Mouse (Mus musculus): ENCODE measurements around the gene Atf6. TPM values are rescaled to one million over a fixed set of nuclear protein-coding genes. Genes with fewer than 3 reads are reported as not detected.

Gene Atf6
- total RNA-seq, 2 experiments from 2014 or later: 17.6 to 17.8 TPM

DNA sequence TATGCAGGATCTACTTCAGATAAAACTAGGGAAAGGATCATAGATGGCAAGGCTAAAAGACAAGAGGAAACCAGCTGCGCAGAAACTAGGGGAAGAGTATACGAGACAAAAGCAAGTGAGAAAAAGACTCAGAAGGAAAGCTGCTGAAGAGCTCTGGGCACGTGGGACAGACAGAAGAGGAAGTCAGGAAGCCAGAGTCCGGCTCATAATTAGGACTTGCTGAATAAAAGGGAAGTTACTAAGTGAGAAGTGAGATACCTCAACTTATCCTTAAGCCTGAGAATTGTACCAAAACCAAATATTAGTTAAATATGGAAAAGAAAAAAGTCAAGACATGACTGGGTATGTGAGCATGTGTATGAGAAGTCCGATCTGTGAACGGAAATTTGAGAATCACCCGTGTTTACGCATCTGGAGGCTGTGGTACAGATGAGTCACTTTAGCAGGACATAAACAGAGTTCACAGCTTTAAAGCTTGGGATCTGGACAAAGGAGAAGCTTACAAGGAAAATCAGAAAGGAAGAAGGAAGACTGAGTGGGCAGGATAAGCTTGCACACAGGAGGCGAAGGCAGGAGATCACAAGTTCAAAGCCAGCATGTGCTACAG lies 71.7 kb downstream of the Atf6 start:
- DNase-seq: no peak
- intact Hi-C loops (cut with DNase I; ENCODE audit: low total_unique reads): no loop called here

GRCm38 (mm10) chr1:170791542-170791941 lies 76.0 kb downstream of the Atf6 start:
- intact Hi-C loops (cut with DNase I; ENCODE audit: low total_unique reads): loop anchor here (5.0 kb wide), 1 partner anchor 529 kb away; no protein-coding TSS in a partner anchor
- DNase-seq: no peak

- no peak for DNase-seq
- intact Hi-C loops (cut with DNase I; ENCODE audit: low total_unique reads): loop anchor here (5.0 kb wide), 1 partner anchor 529 kb away; no protein-coding TSS in a partner anchor
Measured at GRCm38 (mm10) chr1:170791001-170791400, 76.6 kb downstream of the Atf6 start.

- intact Hi-C loops (cut with DNase I; ENCODE audit: low total_unique reads): no loop called here
- DNase-seq: no peak
Measured at GRCm38 (mm10) chr1:170787643-170788042, 79.9 kb downstream of the Atf6 start.

DNA sequence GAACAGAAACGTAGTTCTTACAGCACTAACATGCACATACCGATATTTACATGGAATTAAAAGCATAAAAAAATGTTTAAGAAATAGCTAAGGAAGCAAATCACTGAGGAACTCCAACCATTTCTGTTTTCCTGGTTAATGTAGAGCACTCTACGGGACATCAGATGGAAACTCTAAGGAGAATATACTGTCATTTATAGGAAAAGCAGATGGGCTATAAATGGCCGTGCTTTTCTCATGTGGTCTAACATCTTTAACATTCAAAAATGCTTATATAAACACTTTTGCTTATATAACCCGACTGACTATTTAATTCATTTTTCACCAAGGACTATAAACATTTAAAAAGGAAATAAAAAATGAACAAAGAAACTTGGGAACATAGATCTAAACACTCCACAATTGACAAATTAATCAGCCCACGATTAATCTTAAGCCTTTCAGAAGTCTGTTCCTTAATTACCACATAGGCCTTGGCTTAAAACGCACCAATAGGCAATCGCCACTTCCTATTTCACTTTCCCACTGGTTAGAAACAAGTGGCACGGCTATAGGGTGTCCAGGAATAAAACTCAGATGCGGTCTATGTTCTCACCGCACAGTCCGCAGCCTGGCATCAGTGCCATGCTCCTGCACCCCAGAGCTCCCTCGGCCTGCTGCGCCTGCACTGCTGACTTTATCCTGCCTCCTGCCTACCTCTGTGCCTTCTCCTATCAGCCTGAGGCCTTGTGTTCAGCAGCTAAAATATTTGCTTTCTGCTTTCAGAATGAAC lies 80.8 kb downstream of the Atf6 start:
- intact Hi-C loops (cut with DNase I; ENCODE audit: low total_unique reads): no loop called here

GRCm38 (mm10) chr1:170777688-170778087 lies 89.9 kb downstream of the Atf6 start:
- no peak for DNase-seq
- intact Hi-C loops (cut with DNase I; ENCODE audit: low total_unique reads): no loop called here

More for the DNA sequence above, 80.8 kb downstream of the Atf6 start:
- no peak for DNase-seq

DNA sequence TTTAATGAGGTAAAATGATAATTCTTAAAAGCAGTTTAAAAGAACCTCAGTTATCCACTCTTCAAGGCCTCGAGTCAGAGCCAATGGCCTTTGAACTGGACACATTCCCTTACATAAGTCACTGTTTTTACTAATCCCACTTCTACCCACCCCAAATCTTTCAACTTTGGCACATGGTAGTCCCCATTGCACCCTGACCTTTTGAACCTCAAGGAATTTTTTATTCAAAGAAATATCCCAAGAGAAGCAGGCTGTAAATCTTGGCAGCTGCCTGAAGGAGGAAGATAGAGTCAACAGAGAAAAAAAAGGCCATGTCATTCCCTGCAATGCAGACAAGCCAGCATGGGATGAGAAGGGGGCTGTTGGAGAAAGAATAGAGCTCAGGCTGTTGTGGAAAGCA lies 93.1 kb downstream of the Atf6 start:
- DNase-seq: no peak
- intact Hi-C loops (cut with DNase I; ENCODE audit: low total_unique reads): no loop called here

- intact Hi-C loops (cut with DNase I; ENCODE audit: low total_unique reads): no loop called here
Measured at GRCm38 (mm10) chr1:170773506-170773905, 94.1 kb downstream of the Atf6 start.

DNA sequence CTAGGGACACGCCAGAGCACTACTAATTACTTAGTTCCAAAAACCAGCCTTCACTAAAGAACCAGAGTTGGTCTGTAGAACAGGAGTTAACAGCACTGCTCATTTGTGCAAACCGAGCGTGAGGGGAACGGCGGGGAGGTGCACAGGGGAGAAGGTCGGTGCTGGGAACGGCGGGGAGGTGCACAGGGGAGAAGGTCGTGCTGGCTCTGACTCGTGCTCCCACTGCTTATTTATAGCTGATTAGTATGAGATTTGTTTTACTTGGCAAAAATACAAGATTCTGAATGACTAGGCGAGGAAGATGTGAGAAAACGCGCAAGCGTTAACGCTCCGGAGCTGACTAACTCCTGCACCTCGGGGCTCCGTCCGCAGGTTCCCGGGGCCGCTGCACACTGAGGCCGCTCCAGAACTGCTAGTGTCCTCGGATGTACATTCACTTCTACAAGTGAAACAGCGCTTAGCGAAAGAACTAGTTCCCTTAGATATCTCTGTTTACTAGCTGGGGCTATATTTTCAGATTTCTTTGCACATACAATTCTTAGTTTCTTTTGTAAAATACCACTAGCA lies 96.1 kb downstream of the Atf6 start:
- intact Hi-C loops (cut with DNase I; ENCODE audit: low total_unique reads): no loop called here
- no peak for DNase-seq

More at GRCm38 (mm10) chr1:170773506-170773905, 94.1 kb downstream of the Atf6 start:
- no peak for DNase-seq

GRCm38 (mm10) chr1:170770691-170771090 lies 96.9 kb downstream of the Atf6 start:
- intact Hi-C loops (cut with DNase I; ENCODE audit: low total_unique reads): no loop called here
- DNase-seq: no peak

DNA sequence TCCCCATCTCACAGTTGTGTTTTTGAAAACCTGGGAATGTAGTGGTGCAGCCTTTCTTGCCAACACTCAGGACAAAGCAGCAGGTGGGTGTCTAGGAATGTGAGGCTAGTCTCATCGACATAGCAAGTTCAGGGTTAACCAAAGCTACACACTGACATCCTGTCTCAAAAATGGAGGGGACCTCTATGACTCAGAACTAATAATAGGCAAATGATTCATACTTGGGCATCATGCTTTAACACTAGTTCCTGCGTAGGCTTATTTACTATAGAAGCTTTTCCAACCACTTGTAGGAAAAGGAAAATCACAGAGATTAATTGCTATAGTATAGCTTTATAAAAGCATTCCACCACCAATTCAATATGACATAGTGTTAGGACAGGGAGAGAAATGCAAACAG lies 100.6 kb downstream of the Atf6 start:
- intact Hi-C loops (cut with DNase I; ENCODE audit: low total_unique reads): no loop called here
- DNase-seq: no peak

GRCm38 (mm10) chr1:170764798-170765197 lies 102.8 kb downstream of the Atf6 start:
- DNase-seq: no peak
- intact Hi-C loops (cut with DNase I; ENCODE audit: low total_unique reads): no loop called here

DNA sequence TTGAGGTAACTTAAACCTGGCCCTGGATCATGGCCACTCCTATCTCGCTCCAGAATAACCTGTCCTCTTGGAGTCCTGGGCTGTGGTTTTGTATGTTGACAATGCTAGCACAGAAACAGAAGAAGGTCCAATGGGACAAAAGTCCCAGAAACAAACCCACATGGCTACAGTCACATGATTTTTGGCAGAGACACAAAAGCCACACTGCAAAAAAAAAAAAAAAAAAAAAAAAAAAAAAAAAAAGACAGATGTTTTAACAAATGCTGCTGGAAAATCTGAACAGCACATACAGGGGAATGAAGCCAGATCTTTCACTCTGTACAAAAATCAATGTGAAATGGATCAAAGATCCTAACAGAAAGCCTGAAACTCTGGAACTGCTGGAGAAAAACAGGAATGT lies 105.9 kb downstream of the Atf6 start:
- DNase-seq: no peak
- intact Hi-C loops (cut with DNase I; ENCODE audit: low total_unique reads): no loop called here

DNA sequence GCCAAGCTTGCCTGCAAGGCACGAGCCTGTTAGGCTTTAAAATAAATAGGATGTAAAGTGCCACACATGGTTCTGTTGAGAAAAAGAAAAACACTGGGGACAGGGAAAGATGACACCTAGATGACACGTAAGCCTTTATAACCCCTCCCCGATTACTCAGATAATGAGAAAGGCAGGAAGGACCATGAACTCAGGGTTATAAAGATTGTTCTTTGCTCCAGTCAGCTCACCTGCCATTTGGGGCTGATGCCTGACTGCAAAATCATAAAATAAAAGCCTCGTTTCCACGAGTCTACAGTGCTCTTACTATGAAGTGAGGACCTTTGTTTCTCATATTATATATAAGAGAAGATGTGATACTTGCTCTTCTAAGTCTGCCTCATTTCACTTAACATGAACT lies 114.0 kb downstream of the Atf6 start:
- no peak for DNase-seq
- intact Hi-C loops (cut with DNase I; ENCODE audit: low total_unique reads): no loop called here

DNA sequence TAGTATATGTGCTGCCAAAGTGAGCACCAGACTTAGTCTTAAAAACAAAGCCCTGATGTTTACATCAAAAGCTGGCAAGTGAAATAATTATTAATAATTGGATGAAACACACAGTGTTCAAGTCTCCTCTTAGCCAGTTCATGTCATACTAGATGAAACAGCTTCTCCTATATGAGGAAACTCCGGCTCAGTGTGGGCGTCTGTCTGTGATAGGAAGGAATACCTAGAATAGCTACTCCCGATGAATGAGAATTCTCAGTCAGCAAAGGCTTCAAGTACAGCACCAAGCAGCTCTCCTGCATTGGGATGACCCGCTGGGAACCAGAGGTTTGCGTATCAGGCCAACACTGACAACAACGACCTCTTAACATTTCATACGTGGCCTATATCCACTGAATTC lies 115.8 kb downstream of the Atf6 start:
- DNase-seq: no peak
- intact Hi-C loops (cut with DNase I; ENCODE audit: low total_unique reads): no loop called here

GRCm38 (mm10) chr1:170746523-170746922 lies 121.0 kb downstream of the Atf6 start:
- DNase-seq: no peak
- intact Hi-C loops (cut with DNase I; ENCODE audit: low total_unique reads): no loop called here

GRCm38 (mm10) chr1:170741497-170742246 lies 125.9 kb downstream of the Atf6 start:
- intact Hi-C loops (cut with DNase I; ENCODE audit: low total_unique reads): no loop called here
- no peak for DNase-seq

DNA sequence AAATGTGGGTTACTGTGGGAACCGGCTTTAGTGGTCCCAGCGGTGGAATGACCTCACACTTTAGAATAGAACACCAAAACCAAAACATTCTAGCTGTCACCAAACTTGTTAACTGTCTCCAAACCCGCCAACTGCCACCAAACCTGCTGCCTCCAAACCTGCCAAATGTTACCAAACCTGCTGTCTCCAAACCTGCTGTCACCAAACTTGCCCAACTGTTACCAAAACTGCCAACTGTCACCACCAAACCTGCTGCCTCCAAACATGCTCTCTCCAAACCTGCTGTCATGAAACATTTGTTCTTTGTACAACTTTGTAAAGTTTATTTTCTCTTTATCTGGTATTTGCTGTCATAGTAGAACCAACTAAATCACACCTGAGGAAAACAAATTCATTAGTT lies 132.7 kb downstream of the Atf6 start:
- no peak for DNase-seq

DNA sequence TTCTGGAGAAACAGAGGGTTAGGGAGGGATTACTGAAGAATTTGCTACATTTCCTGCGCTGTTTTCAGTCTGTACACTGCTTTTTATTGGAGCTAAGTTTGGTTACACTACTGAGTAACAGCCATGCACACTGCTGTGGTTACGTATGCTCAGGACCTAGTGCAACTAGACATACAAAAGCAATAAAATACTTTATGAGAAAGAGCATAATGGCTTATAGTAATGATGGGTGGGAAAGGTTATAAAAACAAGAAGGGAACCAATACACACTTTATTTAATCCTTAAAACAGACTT lies 135.0 kb downstream of the Atf6 start:
- DNase-seq: no peak
- intact Hi-C loops (cut with DNase I; ENCODE audit: low total_unique reads): no loop called here

More for the DNA sequence above, 132.7 kb downstream of the Atf6 start:
- intact Hi-C loops (cut with DNase I; ENCODE audit: low total_unique reads): no loop called here

- intact Hi-C loops (cut with DNase I; ENCODE audit: low total_unique reads): no loop called here
- DNase-seq: no peak
Measured at GRCm38 (mm10) chr1:170731865-170732595, 135.5 kb downstream of the Atf6 start.
